Mouse (Mus musculus) kidney, adult 2 months (tissue): ENCODE measurements around the gene Ldlrap1. TPM values are rescaled to one million over a fixed set of nuclear protein-coding genes. Genes with fewer than 3 reads are reported as not detected.

ENCODE experiments used
- DNase-seq: peaks from one replicate; pipeline ENCODE4 v3.0.0; 2021
- H3K27ac ChIP-seq: fragments of 200-500 bp; 2 replicates; pipeline ENCODE4 v1.5.1; 2012; ENCODE audit warnings: low read depth, low read length, control low read depth, inconsistent platforms; ENCODE audit not compliant: insufficient read depth
- H3K27me3 ChIP-seq: fragments of 200-500 bp; replicated peaks from 2 replicates; pipeline ENCODE4 v1.6.1; 2012; ENCODE audit warnings: mild to moderate bottlenecking, moderate library complexity, low read length, inconsistent platforms; ENCODE audit not compliant: control insufficient read depth, insufficient read depth
- H3K36me3 ChIP-seq: fragments of 200-500 bp; 2 replicates; pipeline ENCODE4 v1.6.1; 2012; ENCODE audit warnings: mild to moderate bottlenecking, moderate library complexity, low read length, inconsistent platforms; ENCODE audit not compliant: control insufficient read depth, insufficient read depth
- H3K4me1 ChIP-seq: fragments of 200-500 bp; 2 replicates; pipeline ENCODE4 v1.6.1; 2011; ENCODE audit warnings: low read length; ENCODE audit not compliant: control insufficient read depth, insufficient read depth
- H3K4me3 ChIP-seq: fragments of 200-500 bp; 2 replicates; pipeline ENCODE4 v1.5.1; 2011; ENCODE audit warnings: mild to moderate bottlenecking, low read depth, low read length, control low read depth; ENCODE audit not compliant: insufficient read depth
- CTCF ChIP-seq: fragments of 200-500 bp; conservative IDR thresholded peaks from 2 replicates; pipeline ENCODE4 v1.5.1; 2011; ENCODE audit warnings: low read depth, mild to moderate bottlenecking, control low read depth, low read length, moderate library complexity, mixed read lengths; ENCODE audit not compliant: insufficient read depth, insufficient read length
- POLR2A ChIP-seq: fragments of 200-500 bp; IDR thresholded peaks from one replicate; pipeline ENCODE4 v1.6.1; 2011; ENCODE audit warnings: low read depth, low read length, control low read depth
- WGBS: fragments of 180-500 bp; shearing (Covaris S2); methylation state at CpG from one replicate; pipeline ENCODE4 v1.1.7; 2018; 5-methylcytosine and 5-hydroxymethylcytosine counted together
- polyA plus RNA-seq: library from polyadenylated mRNA; depleted of rRNA; stranded (reverse); fragments of >200 nt; gene quantifications from 2 replicates; pipeline ENCODE4 v1.2.3, GENCODE M21; 2012; rRNA removed

Ldlrap1 gene
- polyA plus RNA-seq, 1 experiment = 22.0 TPM

GRCm38 (mm10) chr4:134692388-134692787, 75.4 kb downstream of the Ldlrap1 start:
- no peak for DNase-seq
- TF ChIP-seq CTCF (0 out of 2 replicates have a peak, but pooled peaks have one; percentile 4), POLR2A (no peak)
- 98% methylated on average over 1 of the region's 1 CpGs for WGBS
- Histone ChIP-seq H3K27ac (no peak overlapping the region), H3K4me1 (no peaks in the 10 kb centered on the region), H3K36me3 (no peaks in the 10 kb centered on the region), H3K27me3 (no peaks in the 10 kb centered on the region), H3K4me3 (no peak overlapping the region)

Other genes with a start within 250 kb of the Ldlrap1 start
- 133 and 149 TPM in 2 replicates for gene Mtfr1l, start 232.6 kb downstream of the Ldlrap1 start, polyA plus RNA-seq
- gene Selenon, start 215.9 kb downstream of the Ldlrap1 start, polyA plus RNA-seq = 9.8 and 10.2 TPM in 2 replicates
- 4.6 and 4.7 TPM in 2 replicates for gene Man1c1, start 63.7 kb downstream of the Ldlrap1 start, polyA plus RNA-seq
- 8.5 and 10.8 TPM in 2 replicates for gene Maco1, start 85.3 kb upstream of the Ldlrap1 start, polyA plus RNA-seq
- gene Rhd, start 96.5 kb upstream of the Ldlrap1 start, polyA plus RNA-seq = 0.09 TPM in 1 of 2 replicates, not detected in the other
- 90.1 and 115 TPM in 2 replicates for gene Tmem50a, start 147.0 kb upstream of the Ldlrap1 start, polyA plus RNA-seq
- 172 and 319 TPM in 2 replicates for gene Rsrp1, start 155.6 kb upstream of the Ldlrap1 start, polyA plus RNA-seq
- gene Syf2, start 162.9 kb upstream of the Ldlrap1 start, polyA plus RNA-seq = 25.5 and 34.3 TPM in 2 replicates